Mouse (Mus musculus): ENCODE data around the gene Ccdc71.

- TF ChIP-seq POLR2A (IDR thresholded peaks at IDR 0.05; ENCODE audit: low read depth, low read length) (no peak), CTCF (conservative IDR thresholded peaks at IDR 0.05; ENCODE audit: insufficient read depth, insufficient read length, low read depth, low read length) (no peak)
Observed at GRCm38 (mm10) chr9:108488403-108488802, 28.1 kb downstream of the Ccdc71 start.

Measured in kidney, adult 2 months (tissue).